Mouse (Mus musculus) CD8-positive naive resting alpha-beta T cell, adult 2 months (primary cell): ENCODE data around the gene Tsen15.
"Not testable (repeated sequence)": the region's sequence is repeated elsewhere in the genome, so short reads cannot be mapped to it uniquely, and the experiment has no call there.

Experiments
- DNase-seq, 2 experiments: peaks; one replicate each; pipeline ENCODE4 v3.0.0; 2022; ENCODE audit warnings: low read depth in 2 of 2, low spot score in 2 of 2

Tsen15 gene

DNA sequence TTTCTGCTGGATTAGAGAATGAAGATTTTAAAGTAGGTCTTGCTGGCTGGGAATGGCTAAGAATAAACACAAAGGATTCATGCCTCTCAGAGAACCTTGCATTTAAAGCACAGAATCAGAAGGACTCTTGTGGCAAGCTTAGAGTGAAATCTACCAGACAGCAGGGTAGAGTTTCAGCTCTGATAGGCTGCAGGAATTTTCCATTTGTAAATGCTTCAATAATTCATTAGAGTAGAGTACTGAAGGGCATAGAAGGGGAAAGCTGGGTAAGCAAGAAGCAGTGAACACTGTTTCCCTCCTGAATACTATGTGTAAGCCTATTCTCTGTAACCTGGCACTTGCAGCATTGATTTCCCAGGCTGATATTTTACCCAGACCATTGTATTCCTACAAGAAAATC is 2.8 kb upstream of the Tsen15 start:
- no peak for DNase-seq

DNA sequence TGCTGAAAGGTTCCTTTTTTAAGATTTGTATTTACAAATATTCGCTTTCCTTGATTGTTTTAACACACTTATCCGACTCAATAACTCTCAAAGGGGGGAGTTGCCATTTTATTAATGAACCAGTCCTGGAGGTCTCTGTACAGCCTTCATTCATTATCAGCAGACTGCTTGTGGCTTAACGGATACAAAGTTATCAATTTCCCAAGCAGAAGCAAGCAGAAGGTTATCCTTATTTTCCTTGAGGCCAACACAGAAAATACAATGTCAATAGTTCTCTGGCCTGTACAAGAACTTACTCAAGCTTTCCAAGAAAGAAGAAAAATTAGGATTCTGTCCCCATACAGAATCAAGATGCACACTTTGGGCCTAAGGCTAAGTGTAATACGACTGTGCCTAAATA is 795 bp downstream of the Tsen15 start:
- DNase-seq: not testable (repeated sequence)

DNA sequence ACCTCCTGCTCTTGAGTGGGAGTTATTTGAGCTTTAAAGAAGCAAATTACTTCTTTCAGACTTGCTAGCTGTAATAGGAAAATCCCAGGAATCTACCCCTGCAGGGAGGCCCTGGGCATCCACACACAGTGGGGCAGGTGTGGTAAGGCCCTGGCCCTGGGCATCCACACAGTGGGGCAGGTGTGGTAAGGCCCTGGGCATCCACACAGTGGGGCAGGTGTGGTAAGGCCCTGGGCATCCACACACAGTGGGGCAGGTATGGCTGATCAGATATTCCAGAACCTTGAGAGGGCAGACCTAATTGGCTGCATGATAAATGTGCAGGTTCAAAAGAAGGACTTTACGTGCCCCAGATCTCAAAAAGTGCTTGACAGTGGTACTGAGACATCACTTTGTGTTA is 1.9 kb downstream of the Tsen15 start:
- DNase-seq: no peak

DNA sequence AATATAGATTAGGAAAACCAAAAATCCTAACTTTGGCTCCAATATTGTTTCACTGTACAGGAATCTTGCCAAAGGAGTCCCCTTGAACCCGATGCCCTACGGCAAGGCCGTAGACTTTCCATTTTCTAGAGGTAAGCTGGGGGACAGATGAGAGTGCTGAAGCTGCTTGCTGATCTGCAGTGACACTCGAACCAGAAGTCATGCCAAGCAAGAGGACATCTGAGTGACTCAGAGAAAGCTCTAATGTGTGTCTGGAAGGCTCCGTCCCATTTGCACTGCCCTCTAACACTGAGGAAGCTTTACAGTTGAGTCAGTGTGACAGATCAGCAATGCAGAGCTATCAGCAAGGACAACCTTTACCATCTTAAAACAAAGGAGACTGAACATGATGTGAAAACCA is 8.2 kb downstream of the Tsen15 start:
- DNase-seq: no peak

DNA sequence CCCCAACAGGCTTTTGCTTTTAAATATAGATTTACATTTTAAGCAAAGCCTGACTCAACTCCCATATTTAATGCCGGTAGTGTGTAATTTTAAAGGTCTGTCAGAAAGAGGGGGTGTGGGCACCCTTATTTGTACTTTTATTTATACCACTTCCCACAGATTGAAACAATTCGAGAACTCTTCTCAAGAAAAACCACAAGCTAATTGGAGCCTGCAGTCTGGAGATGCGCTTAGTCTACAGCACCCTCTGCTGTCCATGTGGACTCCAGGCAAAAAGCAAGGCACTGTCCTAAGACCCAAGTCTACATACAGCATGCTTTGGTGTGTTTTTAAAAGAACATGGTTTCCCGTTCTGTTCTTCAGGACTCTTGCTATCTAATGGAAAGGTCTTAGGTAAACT is 17.3 kb downstream of the Tsen15 start:
- peak in 1 of 2 experiments; percentile 5 for DNase-seq

DNA sequence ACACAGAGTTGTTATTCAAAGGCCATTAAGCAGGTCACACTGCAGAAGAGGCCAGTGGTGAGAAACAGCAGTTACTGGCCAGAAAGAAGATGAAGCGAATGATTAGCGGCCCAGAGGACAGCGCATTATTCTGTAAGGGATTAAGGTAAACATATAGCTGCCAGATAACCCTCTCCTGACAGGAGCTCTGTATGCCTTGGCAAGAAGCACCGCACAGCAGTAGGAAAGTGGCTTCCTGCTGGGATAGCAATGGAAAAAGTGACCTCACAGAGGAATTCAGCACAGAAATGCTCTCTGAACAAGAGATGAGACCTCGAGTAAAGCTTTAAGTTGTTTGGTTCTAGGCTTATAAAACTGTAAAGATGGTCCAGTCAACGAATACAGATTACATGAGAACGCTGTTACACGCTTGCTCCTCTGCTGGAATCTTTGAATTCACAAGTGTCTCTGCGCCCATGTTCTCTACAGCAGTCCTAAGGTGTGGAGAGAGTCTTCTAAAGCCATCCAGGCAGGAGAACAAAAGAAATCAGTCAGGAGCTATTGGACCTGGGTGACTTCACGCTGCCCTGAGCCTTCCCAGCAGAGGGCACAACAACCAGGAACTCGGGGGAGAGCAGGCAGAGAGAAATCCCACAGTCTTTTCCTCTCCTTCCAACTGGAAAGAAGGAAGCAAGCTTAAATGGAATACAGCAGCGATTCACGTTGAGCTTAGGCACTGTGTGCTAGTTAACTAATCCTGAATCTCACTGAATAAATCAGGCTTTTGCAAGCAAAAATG is 18.0 kb downstream of the Tsen15 start:
- DNase-seq: no peak

DNA sequence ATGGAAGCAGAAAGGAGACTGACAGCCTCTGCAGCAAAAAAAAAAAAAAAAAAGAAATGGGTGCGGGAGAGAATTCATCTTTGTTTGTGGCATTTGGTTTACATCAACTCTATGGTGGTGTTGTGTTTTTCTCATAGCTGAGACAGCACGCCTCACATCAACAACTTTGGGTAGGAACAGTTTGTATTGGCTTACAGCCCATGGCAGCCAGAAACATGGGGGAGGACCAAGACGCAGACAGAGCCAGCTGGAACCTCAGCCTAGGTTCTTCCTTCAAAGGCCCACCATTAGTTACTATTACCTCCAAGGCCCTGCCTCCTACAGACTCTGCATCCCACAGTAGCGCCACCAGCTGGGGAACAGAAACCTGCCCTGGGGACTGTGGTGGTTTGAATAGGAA is 29.8 kb downstream of the Tsen15 start:
- no peak for DNase-seq

DNA sequence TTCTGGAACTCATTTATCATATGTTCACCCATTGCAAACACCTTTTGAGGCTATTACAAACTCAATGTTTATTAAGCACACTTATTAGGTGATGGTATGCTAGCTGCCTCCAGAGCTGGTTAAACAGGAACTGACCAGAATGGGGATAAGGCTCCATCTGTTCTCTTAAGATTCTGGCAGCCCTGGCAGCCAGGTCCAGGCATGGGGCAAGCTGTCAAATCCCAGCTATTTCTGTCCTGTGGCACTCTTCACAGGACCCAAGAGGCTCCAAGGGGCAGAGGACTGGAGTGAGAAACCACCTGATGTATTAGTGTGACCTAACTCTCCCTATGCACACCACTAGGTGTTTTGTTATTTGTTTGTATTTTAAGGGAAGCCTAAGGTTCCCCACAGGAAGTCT is 38.5 kb downstream of the Tsen15 start:
- no peak for DNase-seq

DNA sequence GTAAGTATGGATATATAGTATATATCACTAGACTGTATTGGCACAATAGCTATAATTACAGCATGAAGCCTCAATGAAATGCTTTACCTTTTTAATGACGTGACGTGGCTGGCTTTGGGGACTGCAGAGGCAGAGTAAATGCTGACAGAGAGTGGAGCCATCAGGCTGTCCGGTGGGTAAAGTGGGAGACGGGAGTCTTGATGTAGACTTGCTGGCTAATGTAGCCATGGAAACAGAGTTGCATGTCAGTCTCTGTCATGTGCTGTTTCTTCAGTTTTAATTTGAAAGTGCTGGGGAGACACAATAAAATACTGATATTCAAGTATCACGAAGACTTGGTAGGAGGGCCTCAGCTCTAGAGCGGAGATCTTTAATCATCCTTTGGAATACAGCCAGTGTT is 62.5 kb downstream of the Tsen15 start:
- no peak for DNase-seq
